12 mouse cellular contexts compared by ENCODE assay signal in genomic region chr10:122870848-122871494, GRCm38 (mm10).
DNase-seq lines count a peak whose midpoint lies in the region; ATAC-seq lines count a peak whose summit lies in the region.
"Had no signal": no experiment of that assay in that cellular context is flagged by ENCODE, and none has a peak within 500 bp of the region (broad histone marks: within the 10 kb centered on the region; RNA-seq: fewer than 3 reads in every experiment).

No protein-coding gene starts in this region.

- intact Hi-C loops in left cerebral cortex, postnatal 14 days (cut with DNase I) = no loop called here

- no peak for DNase-seq in heart, adult 9 months (ENCODE audit: low spot score in 2 of 2)
- DNase-seq in lung, postnatal 14 days = no peak
- DNase-seq in intestine, embryonic 14.5 days (ENCODE audit: low spot score) = no peak
- no peak for DNase-seq in left cerebral cortex, postnatal 14 days (ENCODE audit: low spot score in 2 of 2)
- DNase-seq: forebrain, postnatal 0 days; right cerebral cortex, adult 18-20 months; thymus, adult 18-20 months had no signal

- no peak overlapping the region for H3K4me3 ChIP-seq in heart, embryonic 15.5 days
- H3K4me3 ChIP-seq in lung, embryonic 15.5 days = no peak overlapping the region
- no peak overlapping the region for H3K4me3 ChIP-seq in intestine, embryonic 14.5 days (ENCODE audit: low read depth, low read length)
- no peak overlapping the region for H3K4me3 ChIP-seq in stomach, embryonic 16.5 days (replicated peaks; ENCODE audit: low read length)

- WGBS in heart, embryonic 15.5 days = 85% methylated on average over 3 of the region's 3 CpGs
- WGBS in lung, embryonic 15.5 days = 66% methylated on average over 3 of the region's 3 CpGs
- 62% methylated on average over 3 of the region's 3 CpGs for WGBS in intestine, embryonic 14.5 days
- 67% methylated on average over 3 of the region's 3 CpGs for WGBS in stomach, embryonic 16.5 days

- no peaks in the 10 kb centered on the region for H3K27me3 ChIP-seq in heart, embryonic 15.5 days
- H3K27me3 ChIP-seq in lung, embryonic 15.5 days = no peaks in the 10 kb centered on the region
- H3K27me3 ChIP-seq in intestine, embryonic 14.5 days (replicated peaks; ENCODE audit: control insufficient read depth, insufficient read depth, low read length) = no peaks in the 10 kb centered on the region
- no peaks in the 10 kb centered on the region for H3K27me3 ChIP-seq in stomach, embryonic 16.5 days (ENCODE audit: control insufficient read depth, insufficient read depth, low read length)

- no peak overlapping the region for H3K4me2 ChIP-seq in heart, embryonic 15.5 days
- no peak overlapping the region for H3K4me2 ChIP-seq in lung, embryonic 15.5 days
- no peak overlapping the region for H3K4me2 ChIP-seq in intestine, embryonic 14.5 days (ENCODE audit: low read length)
- H3K4me2 ChIP-seq in stomach, embryonic 16.5 days (ENCODE audit: low read depth, low read length) = no peak overlapping the region
- H3K4me2 ChIP-seq: midbrain, embryonic 11.5 days had no signal

- peak overlapping the region; percentile 63; the same call in 1 of the 2 replicates for H3K27ac ChIP-seq in heart, embryonic 15.5 days
- H3K27ac ChIP-seq in lung, embryonic 15.5 days = peak overlapping the region; percentile 91
- H3K27ac ChIP-seq in intestine, embryonic 14.5 days (ENCODE audit: low read depth) = no peak overlapping the region
- H3K27ac ChIP-seq in stomach, embryonic 16.5 days (ENCODE audit: low read length) = peak overlapping the region; percentile 51; the same call in 1 of the 2 replicates

- peaks cover 14% of the 10 kb centered on the region for H3K4me1 ChIP-seq in heart, embryonic 15.5 days (replicated peaks)
- peaks cover 24% of the 10 kb centered on the region for H3K4me1 ChIP-seq in lung, embryonic 15.5 days
- peaks cover 4% of the 10 kb centered on the region for H3K4me1 ChIP-seq in intestine, embryonic 14.5 days (replicated peaks; ENCODE audit: control insufficient read depth, insufficient read depth, low read length)
- H3K4me1 ChIP-seq in stomach, embryonic 16.5 days (ENCODE audit: control insufficient read depth, insufficient read depth, low read length) = peaks cover 16% of the 10 kb centered on the region; the same call in 1 of the 2 replicates

- no peak for ATAC-seq in heart, embryonic 15.5 days (replicated peaks; ENCODE audit: insufficient number of reproducible peaks, insufficient read depth, low FRiP score, low read depth)
- ATAC-seq in lung, embryonic 15.5 days (ENCODE audit: borderline replicate concordance, extremely low read depth, low FRiP score, low TSS enrichment) = peak; percentile 40; the same call in 1 of the 2 replicates
- ATAC-seq in intestine, embryonic 14.5 days (replicated peaks; ENCODE audit: low FRiP score, low TSS enrichment, low read depth) = peak; percentile 58
- ATAC-seq in stomach, embryonic 16.5 days (ENCODE audit: insufficient read depth, low FRiP score) = peak; percentile 44; the same call in 1 of the 2 replicates
- no peak for ATAC-seq in megakaryocyte, adult 5-6 weeks (ENCODE audit: poor library complexity, severe bottlenecking)
- ATAC-seq: forebrain, postnatal 0 days had no signal

- no peaks in the 10 kb centered on the region for H3K9me3 ChIP-seq in heart, embryonic 15.5 days (replicated peaks)
- no peaks in the 10 kb centered on the region for H3K9me3 ChIP-seq in lung, embryonic 15.5 days
- H3K9me3 ChIP-seq in intestine, embryonic 14.5 days (ENCODE audit: control insufficient read depth, low read length) = no peaks in the 10 kb centered on the region
- H3K9me3 ChIP-seq in stomach, embryonic 16.5 days (replicated peaks; ENCODE audit: control insufficient read depth, low read length) = no peaks in the 10 kb centered on the region

- no peaks in the 10 kb centered on the region for H3K36me3 ChIP-seq in heart, embryonic 15.5 days
- no peaks in the 10 kb centered on the region for H3K36me3 ChIP-seq in lung, embryonic 15.5 days
- no peaks in the 10 kb centered on the region for H3K36me3 ChIP-seq in intestine, embryonic 14.5 days (ENCODE audit: control insufficient read depth, insufficient read depth, low read length)
- H3K36me3 ChIP-seq in stomach, embryonic 16.5 days (ENCODE audit: control insufficient read depth, insufficient read depth, low read length) = no peaks in the 10 kb centered on the region

- H3K9ac ChIP-seq in heart, embryonic 15.5 days = no peak overlapping the region
- no peak overlapping the region for H3K9ac ChIP-seq in lung, embryonic 15.5 days
- H3K9ac ChIP-seq in intestine, embryonic 14.5 days (ENCODE audit: low read length) = no peak overlapping the region
- H3K9ac ChIP-seq in stomach, embryonic 16.5 days (ENCODE audit: low read length) = no peak overlapping the region
- H3K9ac ChIP-seq: forebrain, postnatal 0 days had no signal

Comparison
In these comparisons a context has a peak if more than half of its experiments do, and no peak if none do; other contexts are left out.
1. ATAC-seq: peak in lung, embryonic 15.5 days (single experiment), intestine, embryonic 14.5 days (single experiment) and stomach, embryonic 16.5 days (single experiment); none in heart, embryonic 15.5 days (single experiment) and megakaryocyte, adult 5-6 weeks (single experiment).